Mouse (Mus musculus) 3134 (cell line): Measurements from ENCODE around the gene Olfr521.
"Not testable (repeated sequence)": the region's sequence is repeated elsewhere in the genome, so short reads cannot be mapped to it uniquely, and the experiment has no call there.

Source experiments
- DNase-seq: peaks from one replicate; pipeline ENCODE4 v3.0.0-alpha.2; 2011; ENCODE audit warnings: low spot score; ENCODE audit not compliant: insufficient read length; ENCODE audit errors: extremely low read depth

The Olfr521 gene

DNA sequence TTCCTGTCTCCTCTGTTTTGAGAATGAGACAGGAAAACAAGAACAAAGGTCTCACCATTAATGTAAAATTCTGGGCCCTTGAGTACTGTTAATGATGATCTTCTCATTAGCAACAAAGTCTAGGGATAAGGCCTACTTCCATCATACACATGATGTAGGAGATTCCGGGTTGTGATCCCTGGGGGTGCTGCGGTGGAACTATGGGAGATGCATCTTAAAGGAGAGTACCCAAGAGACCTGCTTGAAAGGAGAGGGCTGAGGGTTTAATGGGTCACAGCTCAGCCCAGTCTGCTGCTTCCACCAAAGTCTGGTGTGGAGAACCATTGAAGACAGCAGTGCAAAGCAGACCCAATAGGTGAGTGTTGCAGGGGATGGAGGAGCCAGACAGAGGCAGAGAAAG is at the start of gene Olfr521:
TSS of gene Olfr521 (plus strand) at position 301 of the 400 bp plus-strand sequence.
- no peak for DNase-seq

GRCm38 (mm10) chr7:99716536-99716935 is 46.8 kb upstream of the Olfr521 start:
- no peak for DNase-seq

GRCm38 (mm10) chr7:99729973-99730372 is 33.3 kb upstream of the Olfr521 start, which contains the start of gene Olfr520:
TSS of gene Olfr520 (plus strand) at chr7:99730273.
- DNase-seq: no peak

DNA sequence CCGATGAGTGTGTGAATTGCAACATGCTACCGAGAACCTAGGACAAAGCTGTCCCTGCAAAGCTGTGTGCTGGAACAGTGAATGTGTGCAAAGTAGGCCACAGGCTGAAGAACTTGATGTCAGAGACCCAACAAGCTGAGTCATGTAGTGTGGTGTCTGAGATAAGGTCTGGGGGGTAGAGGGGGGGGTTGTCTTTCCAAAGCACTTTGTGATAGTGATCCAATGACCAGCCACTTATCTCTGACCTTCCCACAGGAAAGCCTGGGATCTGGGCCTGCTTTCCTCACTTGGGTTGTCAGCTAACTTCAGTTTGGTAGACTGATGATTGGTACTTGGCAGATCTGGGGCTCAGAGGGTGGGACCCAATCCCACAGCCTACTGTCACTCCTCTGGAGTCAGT is 28.7 kb upstream of the Olfr521 start:
- no peak for DNase-seq

DNA sequence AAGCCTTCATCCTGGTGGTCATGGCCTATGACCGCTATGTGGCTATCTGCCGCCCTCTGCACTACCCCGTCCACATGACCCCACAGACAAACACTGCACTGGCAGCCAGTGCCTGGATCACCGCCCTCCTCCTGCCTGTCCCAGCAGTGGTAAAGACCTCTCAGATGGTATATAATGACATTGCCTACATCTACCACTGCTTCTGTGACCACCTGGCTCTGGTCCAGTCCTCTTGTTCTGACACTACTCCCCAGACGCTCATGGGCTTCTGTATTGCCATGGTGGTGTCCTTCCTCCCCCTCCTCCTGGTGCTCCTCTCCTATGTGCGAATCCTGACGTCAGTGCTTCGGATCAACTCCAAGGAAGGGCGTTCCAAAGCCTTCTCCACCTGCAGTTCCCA is 27.8 kb upstream of the Olfr521 start:
- DNase-seq: not testable (repeated sequence)

DNA sequence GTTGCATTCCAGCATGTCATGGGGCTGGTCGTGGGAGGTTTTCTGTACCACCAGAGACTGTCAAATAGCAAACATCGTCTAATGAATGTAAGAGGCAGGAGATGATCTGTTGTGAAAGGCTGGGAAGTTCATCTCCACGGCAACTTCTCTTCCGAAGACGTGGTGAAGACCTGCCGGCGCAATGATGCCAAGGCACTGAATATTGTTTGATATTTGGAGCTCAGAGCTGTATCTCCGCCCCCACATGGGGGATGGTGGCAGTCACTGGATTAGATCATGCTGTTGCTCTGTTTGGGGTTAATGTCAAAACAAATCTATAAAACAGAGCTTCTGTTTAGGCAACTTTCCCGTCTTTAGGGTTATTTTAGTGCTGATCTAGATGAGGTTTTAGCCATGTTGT is 24.0 kb upstream of the Olfr521 start:
- no peak for DNase-seq

- DNase-seq: no peak
Measured at GRCm38 (mm10) chr7:99781385-99781784, 18.1 kb downstream of the Olfr521 start.

- DNase-seq: no peak
Measured at GRCm38 (mm10) chr7:99781916-99782315, 18.6 kb downstream of the Olfr521 start.

DNA sequence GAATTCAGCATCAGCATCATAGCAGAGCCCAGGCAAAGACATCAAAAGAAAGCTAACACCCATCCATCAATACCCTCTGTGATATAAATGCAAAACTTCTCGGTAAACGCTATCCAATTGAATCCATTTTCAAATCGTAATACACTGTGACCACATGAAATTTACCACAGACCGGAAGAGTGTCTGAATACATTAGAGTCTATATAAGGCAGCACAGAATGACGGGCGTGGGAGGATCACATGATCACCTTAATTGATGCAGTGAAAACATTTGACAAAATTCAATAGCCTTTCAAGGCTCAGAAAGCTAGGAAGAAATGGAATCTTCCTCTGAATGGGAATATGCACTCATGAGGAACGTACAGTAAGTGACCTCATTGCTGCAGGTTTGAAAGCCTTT is 20.1 kb downstream of the Olfr521 start:
- no peak for DNase-seq

DNA sequence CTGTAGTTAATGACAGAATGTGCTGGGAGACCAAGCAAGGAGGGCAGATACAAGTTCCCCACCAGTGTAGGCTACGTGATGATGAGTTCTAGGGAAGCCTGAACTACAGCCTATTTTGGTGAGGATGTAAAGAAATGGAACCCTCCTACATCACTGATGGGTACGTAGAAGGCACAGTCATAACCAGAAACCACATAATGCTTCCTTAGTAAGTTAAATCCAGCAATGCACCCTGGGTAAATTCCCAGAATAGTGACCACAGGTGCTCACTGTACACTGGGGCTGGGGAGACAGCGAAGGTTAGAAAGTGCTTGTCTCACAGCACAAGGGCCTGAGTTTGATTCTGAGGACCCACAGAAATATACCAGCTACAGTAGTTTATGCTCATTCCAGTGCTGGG is 22.2 kb downstream of the Olfr521 start:
- DNase-seq: no peak

DNA sequence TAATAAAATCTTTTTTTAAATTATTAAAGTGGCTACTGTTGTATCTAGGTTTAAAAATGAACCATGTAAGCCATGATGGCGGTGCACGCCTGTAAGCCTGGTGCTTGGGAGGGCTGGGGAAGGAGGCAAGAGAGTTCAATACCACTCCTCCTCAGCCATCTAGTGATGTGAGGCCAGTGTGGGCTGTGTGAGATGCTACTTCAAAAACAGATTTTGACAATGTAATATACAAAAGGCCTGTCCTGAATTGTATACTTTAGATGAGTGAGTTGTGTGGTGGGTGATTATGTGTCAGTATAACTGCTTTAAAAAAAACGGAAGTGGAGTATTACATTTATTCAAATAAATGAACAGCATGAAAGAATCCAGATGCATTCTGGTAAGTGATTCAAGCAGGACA is 23.5 kb downstream of the Olfr521 start:
- DNase-seq: no peak

- no peak for DNase-seq
Measured at GRCm38 (mm10) chr7:99787935-99788334, 24.6 kb downstream of the Olfr521 start.

- no peak for DNase-seq
Measured at GRCm38 (mm10) chr7:99788563-99788962, 25.3 kb downstream of the Olfr521 start.

- DNase-seq: no peak
Measured at GRCm38 (mm10) chr7:99790816-99791215, 27.5 kb downstream of the Olfr521 start.

DNA sequence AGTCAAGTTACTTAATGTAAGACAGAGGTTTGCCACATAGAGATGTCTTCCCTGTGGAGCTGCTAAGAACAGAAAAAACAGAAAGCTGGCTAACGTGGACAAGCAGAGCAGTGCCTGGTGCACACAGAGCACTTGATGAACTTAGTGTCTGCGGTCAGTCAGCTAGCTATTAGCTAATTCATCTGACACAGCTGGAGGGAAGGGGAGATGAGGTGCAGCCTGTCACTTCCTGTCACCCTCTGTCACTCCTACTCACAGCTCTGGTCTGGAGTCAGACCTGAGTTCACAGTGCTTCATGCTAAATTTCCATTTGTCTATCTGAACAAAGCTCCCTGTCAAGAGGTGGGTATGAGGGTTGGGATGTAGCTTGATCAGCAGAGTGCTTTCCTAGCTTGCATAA is 30.8 kb downstream of the Olfr521 start:
- DNase-seq: no peak

- DNase-seq: no peak
Measured at GRCm38 (mm10) chr7:99795192-99795981, 32.1 kb downstream of the Olfr521 start.

- no peak for DNase-seq
Measured at GRCm38 (mm10) chr7:99796471-99796870, 33.2 kb downstream of the Olfr521 start.

DNA sequence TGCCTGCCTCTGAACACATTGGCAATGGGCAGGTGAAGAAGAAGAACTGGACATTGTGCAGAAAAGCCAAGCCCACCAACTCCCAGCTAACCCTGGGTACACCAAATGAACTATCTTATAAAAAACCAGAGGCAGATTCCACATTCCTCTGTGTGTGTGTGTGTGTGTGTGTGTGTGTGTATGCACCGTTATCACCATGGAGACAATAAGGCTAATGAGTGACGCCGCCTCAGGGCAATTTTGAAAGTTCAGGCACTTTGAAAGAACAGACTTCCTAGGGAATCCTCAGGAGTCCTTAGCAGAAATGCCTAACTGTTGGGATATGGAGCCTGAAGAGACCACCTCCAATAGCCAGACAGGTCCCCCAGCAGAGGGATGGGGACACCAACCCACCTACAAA is 34.0 kb downstream of the Olfr521 start:
- no peak for DNase-seq

DNA sequence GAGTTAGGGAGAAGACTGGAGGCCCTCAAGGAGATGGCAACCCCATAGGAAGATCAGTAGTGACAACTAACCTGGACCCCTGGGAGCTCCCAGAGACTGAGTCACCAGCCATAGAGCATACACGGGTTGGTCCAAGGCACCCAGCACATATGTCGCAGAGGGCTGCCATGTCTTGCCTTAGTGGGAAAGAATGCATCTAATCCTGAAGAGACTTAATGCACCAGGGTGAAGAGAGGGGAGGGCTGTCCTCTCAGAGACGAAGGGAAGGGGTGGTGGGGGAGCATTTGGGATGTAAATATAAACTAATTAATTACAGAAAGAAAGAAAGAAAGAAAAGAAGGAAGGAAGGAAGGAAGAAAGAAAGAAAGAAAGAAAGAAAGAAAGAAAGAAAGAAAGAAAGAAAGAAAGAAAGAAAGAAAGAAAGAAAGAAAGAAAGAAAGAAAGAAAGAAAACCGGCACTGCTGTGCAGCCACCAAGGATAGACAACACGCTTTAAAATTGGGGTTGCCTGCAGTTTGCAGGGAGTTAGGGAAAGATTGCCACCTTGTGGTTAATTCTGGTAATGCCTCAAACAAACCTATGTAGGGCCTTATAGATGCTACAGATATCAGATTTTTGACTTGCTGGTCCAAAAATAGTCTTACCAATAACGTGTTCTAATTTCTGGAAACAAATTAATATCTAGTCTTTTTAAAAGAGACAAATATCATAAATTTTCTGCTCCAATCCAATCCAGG is 34.8 kb downstream of the Olfr521 start:
- no peak for DNase-seq

DNA sequence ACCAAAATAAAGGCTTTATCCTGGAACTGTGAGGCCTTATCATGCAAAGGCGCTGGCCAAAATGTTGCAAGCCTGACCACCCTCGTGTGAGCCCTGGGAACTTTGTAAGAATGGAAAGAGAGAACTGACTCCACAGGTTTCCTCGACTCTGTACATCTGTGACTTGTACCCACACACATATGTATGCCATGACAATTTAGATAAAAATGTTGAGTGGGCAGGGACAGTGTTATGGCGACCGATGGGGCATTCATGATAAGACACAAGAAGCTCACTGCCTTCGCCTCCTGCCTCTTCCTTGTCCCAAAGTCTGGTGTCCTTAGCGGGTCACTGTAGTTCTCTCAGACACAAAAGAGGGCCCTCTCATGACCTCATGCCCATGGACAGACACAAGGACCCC is 35.8 kb downstream of the Olfr521 start:
- no peak for DNase-seq

GRCm38 (mm10) chr7:99803535-99803934 is 40.2 kb downstream of the Olfr521 start:
- no peak for DNase-seq

GRCm38 (mm10) chr7:99804033-99804432 is 40.7 kb downstream of the Olfr521 start:
- not testable (repeated sequence) for DNase-seq
